Mouse (Mus musculus): ENCODE measurements at regions not wholly inside any gene's neighbourhood (a gene's known extent, or its start where the extent isn't known, plus 50 kb on each side); places are given as distances from the start of the nearest gene placed in this dataset.

- Histone ChIP-seq H3K4me2 (no peak overlapping the region), H3K4me3 (no peak overlapping the region), H3K9me3 (replicated peaks) (no peaks in the 10 kb centered on the region), H3K36me3 (no peaks in the 10 kb centered on the region), H3K27ac (no peak overlapping the region), H3K4me1 (no peaks in the 10 kb centered on the region), H3K9ac (no peak overlapping the region), H3K27me3 (replicated peaks) (no peaks in the 10 kb centered on the region; the same call in 1 of the 2 replicates)
- 17% methylated on average over 1 of the region's 1 CpGs for WGBS (ENCODE audit: insufficient replicate concordance)
- ATAC-seq, result no peak
Measured at GRCm38 (mm10) chr4:127430237-127430636, 72.3 kb upstream of the Gjb5 start.

DNA sequence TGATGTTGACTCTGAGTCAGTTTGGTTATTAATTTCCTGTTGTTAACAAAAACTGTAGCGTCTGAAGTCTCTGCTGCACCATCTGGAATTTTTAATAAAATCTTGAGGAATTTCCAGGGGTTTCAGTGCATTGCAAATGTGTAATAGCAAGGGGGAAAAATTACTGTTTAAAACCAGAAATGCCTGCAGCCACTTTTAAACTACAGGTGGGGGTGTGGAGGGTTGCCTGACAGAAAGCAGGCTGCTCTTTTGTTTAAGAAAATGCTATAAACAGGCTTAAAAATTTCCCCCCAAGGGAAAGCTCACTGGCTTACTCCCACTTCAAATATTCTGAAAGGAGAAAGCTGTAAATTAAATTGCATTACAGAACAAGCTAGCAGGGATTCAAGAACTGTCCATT is 71.8 kb upstream of the Gjb5 start:
- 68% methylated on average over 1 of the region's 1 CpGs for WGBS (ENCODE audit: insufficient replicate concordance)
- no peak overlapping the region for H3K4me2 ChIP-seq

DNA sequence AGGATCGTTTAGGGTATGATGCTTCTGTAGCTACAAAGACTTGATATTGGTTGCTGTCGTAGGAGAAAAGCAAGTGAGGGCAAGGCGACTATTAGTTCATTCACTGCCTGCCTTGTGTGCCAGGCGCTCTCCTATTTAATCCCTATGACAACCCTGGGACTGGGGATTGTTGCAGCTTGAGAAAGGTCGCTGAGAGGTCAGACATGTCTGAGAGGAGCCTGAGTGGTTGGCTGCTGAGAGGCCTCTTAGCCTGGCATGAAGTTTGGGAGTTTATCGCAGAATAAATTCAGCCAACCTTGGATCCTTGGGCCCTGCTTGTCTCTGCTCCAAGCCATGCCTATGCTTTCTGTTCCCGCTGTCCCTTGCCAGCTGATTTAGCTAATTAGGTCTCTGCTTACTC is 65.9 kb upstream of the Gjb5 start:
- no peak overlapping the region for H3K27ac ChIP-seq
- no peak for ATAC-seq
- no peak overlapping the region for H3K4me2 ChIP-seq
- 59% methylated on average over 7 of the region's 7 CpGs for WGBS (ENCODE audit: insufficient replicate concordance)
- H3K4me1 ChIP-seq, result no peaks in the 10 kb centered on the region
- no peak overlapping the region for H3K4me3 ChIP-seq
- H3K36me3 ChIP-seq, result no peaks in the 10 kb centered on the region
- no peaks in the 10 kb centered on the region for H3K9me3 ChIP-seq (replicated peaks)
- peaks cover under 1% of the 10 kb centered on the region; the same call in 1 of the 2 replicates for H3K27me3 ChIP-seq (replicated peaks)
- H3K9ac ChIP-seq, result no peak overlapping the region

More for the DNA sequence above, 71.8 kb upstream of the Gjb5 start:
- Histone ChIP-seq H3K4me1 (no peaks in the 10 kb centered on the region), H3K27me3 (replicated peaks) (no peaks in the 10 kb centered on the region; the same call in 1 of the 2 replicates), H3K9me3 (replicated peaks) (no peaks in the 10 kb centered on the region), H3K4me3 (no peak overlapping the region), H3K36me3 (no peaks in the 10 kb centered on the region), H3K27ac (no peak overlapping the region), H3K9ac (no peak overlapping the region)
- ATAC-seq, result no peak

DNA sequence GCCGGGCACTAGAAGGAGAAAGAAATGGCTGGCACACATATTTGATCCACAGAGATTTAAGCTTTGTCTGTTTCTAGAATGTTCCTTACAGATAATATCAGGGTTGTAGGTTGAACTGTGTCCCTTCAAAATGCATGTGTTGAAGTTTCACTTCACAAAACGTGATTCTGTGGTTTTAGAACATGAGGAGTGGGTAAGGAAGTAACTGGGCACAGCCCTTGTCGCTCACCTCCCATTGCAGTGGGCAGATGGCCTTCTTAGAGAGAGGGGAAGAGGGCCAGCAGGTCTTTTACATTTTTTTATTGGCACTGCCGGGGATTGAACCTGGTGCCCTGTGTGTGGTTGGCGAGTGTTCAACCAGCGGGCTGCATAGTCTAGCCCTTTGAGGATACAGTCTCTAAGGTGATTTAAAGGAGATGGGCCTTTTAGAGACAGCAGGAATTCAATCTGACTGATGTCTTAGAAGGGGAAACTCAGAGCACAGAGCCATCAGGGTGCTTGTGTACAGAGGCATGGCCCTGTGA is 64.0 kb upstream of the Gjb5 start:
- no peak for ATAC-seq
- Histone ChIP-seq H3K4me3 (no peak overlapping the region), H3K9me3 (replicated peaks) (no peaks in the 10 kb centered on the region), H3K4me1 (no peaks in the 10 kb centered on the region), H3K4me2 (no peak overlapping the region), H3K27me3 (replicated peaks) (peaks cover 4% of the 10 kb centered on the region; the same call in 1 of the 2 replicates), H3K9ac (no peak overlapping the region), H3K27ac (no peak overlapping the region), H3K36me3 (no peaks in the 10 kb centered on the region)
- 57% methylated on average over 6 of the region's 6 CpGs for WGBS (ENCODE audit: insufficient replicate concordance)

GRCm38 (mm10) chr4:127421129-127421528 is 63.1 kb upstream of the Gjb5 start:
- H3K27me3 ChIP-seq (replicated peaks), result peaks cover 4% of the 10 kb centered on the region; the same call in 1 of the 2 replicates
- no peaks in the 10 kb centered on the region for H3K4me1 ChIP-seq
- no peak overlapping the region for H3K27ac ChIP-seq
- H3K9ac ChIP-seq, result no peak overlapping the region
- ATAC-seq, result no peak
- H3K36me3 ChIP-seq, result no peaks in the 10 kb centered on the region
- no peaks in the 10 kb centered on the region for H3K9me3 ChIP-seq (replicated peaks)
- no peak overlapping the region for H3K4me3 ChIP-seq
- H3K4me2 ChIP-seq, result no peak overlapping the region
- 55% methylated on average over 5 of the region's 5 CpGs for WGBS (ENCODE audit: insufficient replicate concordance)

DNA sequence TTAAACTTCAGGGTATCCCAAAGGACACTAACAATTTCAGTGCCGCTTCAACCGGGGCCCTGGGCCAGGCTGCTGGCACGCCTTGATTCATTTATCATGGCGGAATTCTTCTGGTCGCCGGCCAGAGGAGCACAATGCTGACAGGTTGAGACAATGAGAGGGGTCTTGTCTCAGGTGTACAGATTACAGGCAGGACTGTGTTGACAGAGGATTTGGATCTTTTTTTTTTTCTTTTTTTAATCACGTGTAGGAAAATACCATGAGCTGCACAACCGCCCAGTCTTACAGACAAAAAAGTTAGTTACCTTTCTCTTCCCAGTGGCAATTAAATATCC is 61.8 kb upstream of the Gjb5 start:
- Histone ChIP-seq H3K4me1 (no peaks in the 10 kb centered on the region), H3K9ac (no peak overlapping the region), H3K4me3 (no peak overlapping the region), H3K9me3 (replicated peaks) (no peaks in the 10 kb centered on the region), H3K27me3 (replicated peaks) (peaks cover 4% of the 10 kb centered on the region; the same call in 1 of the 2 replicates), H3K36me3 (no peaks in the 10 kb centered on the region), H3K27ac (no peak overlapping the region), H3K4me2 (no peak overlapping the region)
- ATAC-seq, result no peak
- WGBS (ENCODE audit: insufficient replicate concordance), result 46% methylated on average over 8 of the region's 8 CpGs

GRCm38 (mm10) chr4:127419062-127419785 is 61.2 kb upstream of the Gjb5 start:
- 37% methylated on average over 22 of the region's 22 CpGs for WGBS (ENCODE audit: insufficient replicate concordance)
- Histone ChIP-seq H3K4me1 (no peaks in the 10 kb centered on the region), H3K36me3 (no peaks in the 10 kb centered on the region), H3K4me3 (no peak overlapping the region), H3K9me3 (replicated peaks) (no peaks in the 10 kb centered on the region), H3K9ac (no peak overlapping the region), H3K27me3 (replicated peaks) (peaks cover 4% of the 10 kb centered on the region; the same call in 1 of the 2 replicates), H3K27ac (no peak overlapping the region), H3K4me2 (no peak overlapping the region)
- ATAC-seq, result no peak

GRCm38 (mm10) chr4:127416906-127417305 is 58.9 kb upstream of the Gjb5 start:
- WGBS (ENCODE audit: insufficient replicate concordance), result 59% methylated on average over 7 of the region's 7 CpGs
- no peaks in the 10 kb centered on the region for H3K36me3 ChIP-seq
- H3K4me3 ChIP-seq, result no peak overlapping the region
- no peak for ATAC-seq
- no peak overlapping the region for H3K27ac ChIP-seq
- no peak overlapping the region for H3K9ac ChIP-seq
- H3K4me2 ChIP-seq, result no peak overlapping the region
- H3K4me1 ChIP-seq, result no peaks in the 10 kb centered on the region
- peaks cover 4% of the 10 kb centered on the region; the same call in 1 of the 2 replicates for H3K27me3 ChIP-seq (replicated peaks)
- H3K9me3 ChIP-seq (replicated peaks), result no peaks in the 10 kb centered on the region

GRCm38 (mm10) chr4:127413997-127414964 is 56.3 kb upstream of the Gjb5 start:
- Histone ChIP-seq H3K27ac (no peak overlapping the region), H3K9me3 (replicated peaks) (no peaks in the 10 kb centered on the region), H3K4me2 (no peak overlapping the region), H3K4me3 (no peak overlapping the region), H3K4me1 (no peaks in the 10 kb centered on the region), H3K36me3 (no peaks in the 10 kb centered on the region), H3K9ac (no peak overlapping the region), H3K27me3 (replicated peaks) (peaks cover 4% of the 10 kb centered on the region; the same call in 1 of the 2 replicates)
- WGBS (ENCODE audit: insufficient replicate concordance), result 45% methylated on average over 14 of the region's 14 CpGs
- ATAC-seq, result no peak
